Mouse (Mus musculus): ENCODE data around the gene Ppdpf.

- 0 out of 2 replicates have a peak, but pooled peaks have one; percentile 23 for TF ChIP-seq POLR2A (IDR thresholded peaks at IDR 0.05; ENCODE audit: extremely low read depth, insufficient read depth, low read length)
- TF ChIP-seq CTCF (IDR thresholded peaks at IDR 0.05; ENCODE audit: extremely low read depth, insufficient read depth, low read length): no peak
These were observed 36.8 kb upstream of the Ppdpf start for GRCm38 (mm10) chr2:181150281-181150680.
